Mouse (Mus musculus) monocyte, adult 59 days (primary cell): ENCODE measurements around the gene Bcorl1. TPM values are rescaled to one million over a fixed set of nuclear protein-coding genes. Genes with fewer than 3 reads are reported as not detected.

Experiments
- total RNA-seq, 2 experiments: library from RNA; stranded (reverse); gene quantifications; one replicate each; pipeline ENCODE4 v1.2.4; 2023

Gene Bcorl1
- 1 to 10 TPM; 9.6 to 9.7 TPM for total RNA-seq

GRCm38 (mm10) chrX:48341141-48341540 is at the start of gene Bcorl1:
Gene Bcorl1 (plus strand): TSS chrX:48341358.

Other genes with a start within 250 kb of the Bcorl1 start
- gene Xpnpep2, start 232.6 kb upstream of the Bcorl1 start, total RNA-seq, result under 1 TPM in 1 of 2 experiments, not detected in 1; 0.16 TPM
- 100 to 1,000 TPM; 134 to 144 TPM for gene Sash3, start 194.9 kb upstream of the Bcorl1 start, total RNA-seq
- 10 to 100 TPM; 78.7 to 86.4 TPM for gene Zdhhc9, start 132.5 kb upstream of the Bcorl1 start, total RNA-seq
- gene Utp14a, start 84.5 kb upstream of the Bcorl1 start, total RNA-seq, result 10 to 100 TPM; 34.0 to 35.3 TPM
- gene Elf4, start 121.8 kb downstream of the Bcorl1 start, total RNA-seq, result 100 to 1,000 TPM; 137 TPM
- gene Aifm1, start 172.2 kb downstream of the Bcorl1 start, total RNA-seq, result 10 to 100 TPM; 18.9 to 21.0 TPM
- gene Rab33a, start 177.9 kb downstream of the Bcorl1 start, total RNA-seq, result 1 to 10 TPM in 1 of 2 experiments, under 1 TPM in 1; 0.58 to 1.1 TPM